Mouse (Mus musculus): Measurements from ENCODE around the gene Ltbr.

GRCm38 (mm10) chr6:125348721-125349574, 35.3 kb upstream of the Ltbr start, which contains the start of gene Tnfrsf1a:
- no peak for TF ChIP-seq CTCF (IDR thresholded peaks at IDR 0.05; ENCODE audit: control insufficient read depth, insufficient read depth, insufficient replicate concordance, low read depth, low read length)
- TF ChIP-seq POLR2A (IDR thresholded peaks at IDR 0.05; ENCODE audit: control insufficient read depth, low read depth, low read length): no peak
